Mouse (Mus musculus) lung, adult 2 months (tissue): ENCODE data around the gene Pdzd7.

Experiments used
- CTCF ChIP-seq: fragments of 200-500 bp; IDR thresholded peaks from 2 replicates; pipeline ENCODE4 v1.5.1; 2011; ENCODE audit warnings: mild to moderate bottlenecking, low read length, control low read depth; ENCODE audit not compliant: insufficient read depth
- POLR2A ChIP-seq: fragments of 200-500 bp; IDR thresholded peaks from 2 replicates; pipeline ENCODE4 v1.6.1; 2011; ENCODE audit warnings: low read depth, mild to moderate bottlenecking, control low read depth, low read length, borderline replicate concordance; ENCODE audit errors: extremely low read depth

DNA sequence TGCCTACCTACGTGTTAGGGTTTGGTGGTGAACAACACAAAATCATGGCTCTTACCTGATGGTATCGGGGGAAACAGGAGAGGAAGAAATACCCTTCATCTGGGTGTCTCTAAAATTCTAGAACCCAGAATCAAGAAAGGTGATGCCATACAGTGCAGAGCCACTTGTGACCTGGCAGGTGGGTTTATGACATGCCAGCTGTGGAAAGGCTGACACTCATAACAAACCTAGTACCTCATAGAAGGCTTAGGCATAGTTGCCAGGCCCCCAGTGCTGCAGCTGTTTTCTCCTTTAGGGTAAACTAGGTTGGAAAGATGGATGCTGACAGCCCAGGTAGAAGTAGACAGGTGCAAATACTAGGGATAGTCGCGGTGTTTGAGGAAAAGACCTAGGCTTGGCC, 61.1 kb downstream of the Pdzd7 start:
- TF ChIP-seq POLR2A, result no peak
- TF ChIP-seq CTCF, result no peak
